Mouse (Mus musculus): ENCODE results near the gene B230118H07Rik. TPM values are rescaled to one million over a fixed set of nuclear protein-coding genes. Genes with fewer than 3 reads are reported as not detected.

B230118H07Rik gene
- polyA plus RNA-seq, 1 experiment from 2014 or later, result 12.6 TPM

DNA sequence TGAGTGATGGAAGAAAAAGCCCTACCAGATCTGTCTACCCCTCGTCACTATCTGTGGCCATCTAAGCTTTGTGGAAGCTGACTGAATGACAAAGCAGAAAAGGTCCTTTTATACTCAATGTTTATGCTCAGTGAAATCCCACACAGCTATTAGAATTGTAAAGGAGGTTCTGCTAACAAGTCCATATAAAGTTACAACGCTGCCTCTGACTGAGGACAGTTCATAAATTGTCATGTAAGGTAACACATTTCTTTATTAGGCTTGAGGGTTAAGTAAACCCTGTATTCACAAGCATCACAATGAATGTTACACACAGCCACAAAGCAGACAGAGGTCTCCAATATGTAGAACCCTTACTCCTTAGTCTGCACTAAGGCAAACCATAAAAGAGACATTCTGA is 25.3 kb downstream of the B230118H07Rik start:
- Histone ChIP-seq H3K4me1 (ENCODE audit: control insufficient read depth, low read depth, low read length) (no peaks in the 10 kb centered on the region; the same call in 1 of the 2 replicates), H3K27me3 (ENCODE audit: control insufficient read depth, insufficient read depth, low read depth, low read length) (no peaks in the 10 kb centered on the region), H3K36me3 (ENCODE audit: control insufficient read depth, insufficient read depth) (no peaks in the 10 kb centered on the region), H3K27ac (ENCODE audit: low read length) (no peak overlapping the region), H3K4me2 (ENCODE audit: low read depth, low read length) (no peak overlapping the region), H3K9ac (ENCODE audit: low read depth, low read length) (no peak overlapping the region), H3K9me3 (replicated peaks; ENCODE audit: control insufficient read depth, low read length) (no peaks in the 10 kb centered on the region), H3K4me3 (ENCODE audit: low read depth, low read length) (no peak overlapping the region)
- 44% methylated on average over 2 of the region's 2 CpGs for WGBS (ENCODE audit: insufficient replicate concordance)
- no peak for ATAC-seq (ENCODE audit: low read depth)

DNA sequence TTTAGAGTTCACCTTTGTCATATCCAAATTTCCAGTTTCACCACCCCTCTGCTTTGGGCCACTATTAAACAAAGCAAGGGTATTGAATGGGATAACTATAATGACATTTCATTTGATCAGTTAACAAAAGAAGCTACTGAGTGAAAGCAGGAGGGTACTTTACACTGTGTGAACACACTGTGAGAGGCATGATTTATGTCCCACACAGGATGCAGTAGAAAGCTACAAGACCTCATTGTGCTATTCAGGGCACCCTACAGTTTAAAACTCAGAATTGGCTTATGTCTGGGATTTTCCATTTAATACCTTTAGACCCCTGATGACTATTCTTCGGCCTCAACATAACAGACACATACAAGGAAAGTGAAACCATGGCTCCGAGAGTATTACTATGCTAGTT is 26.3 kb downstream of the B230118H07Rik start:
- H3K27ac ChIP-seq (ENCODE audit: low read length), result no peak overlapping the region
- WGBS (ENCODE audit: insufficient replicate concordance), result 61% methylated on average over 2 of the region's 2 CpGs
- H3K4me2 ChIP-seq (ENCODE audit: low read depth, low read length), result no peak overlapping the region
- H3K4me3 ChIP-seq (ENCODE audit: low read depth, low read length), result no peak overlapping the region
- no peaks in the 10 kb centered on the region for H3K36me3 ChIP-seq (ENCODE audit: control insufficient read depth, insufficient read depth)
- H3K9me3 ChIP-seq (replicated peaks; ENCODE audit: control insufficient read depth, low read length), result no peaks in the 10 kb centered on the region
- H3K4me1 ChIP-seq (ENCODE audit: control insufficient read depth, low read depth, low read length), result no peaks in the 10 kb centered on the region
- H3K27me3 ChIP-seq (ENCODE audit: control insufficient read depth, insufficient read depth, low read depth, low read length), result no peaks in the 10 kb centered on the region
- no peak overlapping the region for H3K9ac ChIP-seq (ENCODE audit: low read depth, low read length)
- ATAC-seq (ENCODE audit: low read depth), result no peak

DNA sequence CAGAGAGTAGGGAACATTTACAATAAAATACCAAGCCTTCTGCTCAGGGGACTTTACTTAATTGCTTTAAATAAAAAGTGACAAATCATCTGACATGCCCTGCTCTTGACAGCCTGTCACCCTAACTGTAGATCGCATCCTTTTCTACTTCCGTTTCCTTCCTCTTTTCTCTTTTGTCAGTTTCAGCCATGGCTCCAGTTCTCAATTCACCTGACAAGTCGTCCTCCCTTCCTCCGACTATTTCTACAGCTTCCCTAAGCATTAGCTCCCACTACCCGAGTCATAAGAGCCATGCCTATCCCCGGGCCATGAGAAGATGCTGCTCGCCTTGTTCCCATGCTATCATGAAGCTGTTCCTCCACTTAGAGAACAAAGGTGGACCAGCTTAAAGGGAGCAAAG is 27.7 kb downstream of the B230118H07Rik start:
- H3K4me1 ChIP-seq (ENCODE audit: control insufficient read depth, low read depth, low read length), result no peaks in the 10 kb centered on the region
- no peaks in the 10 kb centered on the region for H3K36me3 ChIP-seq (ENCODE audit: control insufficient read depth, insufficient read depth)
- 25% methylated on average over 7 of the region's 7 CpGs for WGBS (ENCODE audit: insufficient replicate concordance)
- ATAC-seq (ENCODE audit: low read depth), result no peak
- no peaks in the 10 kb centered on the region for H3K9me3 ChIP-seq (replicated peaks; ENCODE audit: control insufficient read depth, low read length)
- H3K4me3 ChIP-seq (ENCODE audit: low read depth, low read length), result no peak overlapping the region
- no peak overlapping the region for H3K9ac ChIP-seq (ENCODE audit: low read depth, low read length)
- no peak overlapping the region for H3K4me2 ChIP-seq (ENCODE audit: low read depth, low read length)
- H3K27me3 ChIP-seq (ENCODE audit: control insufficient read depth, insufficient read depth, low read depth, low read length), result no peaks in the 10 kb centered on the region
- no peak overlapping the region for H3K27ac ChIP-seq (ENCODE audit: low read length)

DNA sequence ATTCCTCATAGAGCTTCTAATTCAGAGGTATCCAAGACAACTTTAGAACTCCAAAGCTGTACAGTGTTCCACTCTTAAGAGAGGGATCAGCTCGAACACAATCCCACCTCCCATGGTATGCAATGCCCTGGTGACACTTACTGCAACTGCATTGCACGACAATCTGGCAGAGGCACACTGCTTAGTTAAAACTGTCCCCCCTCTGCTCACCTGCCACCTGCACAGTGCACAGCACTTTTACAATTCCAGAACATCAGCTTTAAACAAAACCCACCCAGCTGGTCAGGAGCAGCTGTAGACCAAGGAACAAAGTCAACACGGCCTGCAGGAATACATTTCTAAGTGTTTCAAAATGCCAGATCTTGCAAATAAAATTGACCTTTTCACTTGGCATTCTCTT is 28.4 kb downstream of the B230118H07Rik start:
- Histone ChIP-seq H3K36me3 (ENCODE audit: control insufficient read depth, insufficient read depth) (no peaks in the 10 kb centered on the region), H3K4me1 (ENCODE audit: control insufficient read depth, low read depth, low read length) (no peaks in the 10 kb centered on the region), H3K27me3 (ENCODE audit: control insufficient read depth, insufficient read depth, low read depth, low read length) (no peaks in the 10 kb centered on the region), H3K4me3 (ENCODE audit: low read depth, low read length) (no peak overlapping the region), H3K9ac (ENCODE audit: low read depth, low read length) (no peak overlapping the region), H3K4me2 (ENCODE audit: low read depth, low read length) (no peak overlapping the region), H3K27ac (ENCODE audit: low read length) (no peak overlapping the region), H3K9me3 (replicated peaks; ENCODE audit: control insufficient read depth, low read length) (no peaks in the 10 kb centered on the region)
- no peak for ATAC-seq (ENCODE audit: low read depth)
- WGBS (ENCODE audit: insufficient replicate concordance), result 45% methylated on average over 3 of the region's 3 CpGs

DNA sequence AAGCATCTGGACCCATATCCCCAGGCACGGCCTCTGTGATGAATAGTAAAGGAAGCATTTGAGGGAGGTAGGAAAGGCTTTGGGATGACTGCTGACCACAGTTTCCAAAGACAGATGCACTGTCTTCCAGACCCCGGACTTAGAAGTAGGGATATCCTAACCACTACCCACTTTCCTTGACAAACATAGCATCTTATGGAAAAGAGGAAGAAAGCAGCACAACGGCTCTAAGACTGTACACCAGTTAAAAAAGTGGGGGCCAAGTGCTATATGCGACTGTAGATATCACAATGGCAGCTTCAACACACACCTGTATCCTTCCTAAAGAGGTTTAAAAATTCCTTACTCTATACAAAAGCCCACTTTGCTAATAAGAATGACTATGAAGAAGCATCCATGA is 31.0 kb downstream of the B230118H07Rik start:
- no peaks in the 10 kb centered on the region for H3K4me1 ChIP-seq (ENCODE audit: control insufficient read depth, low read depth, low read length)
- no peak overlapping the region for H3K9ac ChIP-seq (ENCODE audit: low read depth, low read length)
- H3K9me3 ChIP-seq (replicated peaks; ENCODE audit: control insufficient read depth, low read length), result no peaks in the 10 kb centered on the region
- H3K27me3 ChIP-seq (ENCODE audit: control insufficient read depth, insufficient read depth, low read depth, low read length), result no peaks in the 10 kb centered on the region
- H3K4me3 ChIP-seq (ENCODE audit: low read depth, low read length), result no peak overlapping the region
- WGBS (ENCODE audit: insufficient replicate concordance), result 42% methylated on average over 4 of the region's 4 CpGs
- H3K27ac ChIP-seq (ENCODE audit: low read length), result no peak overlapping the region
- H3K4me2 ChIP-seq (ENCODE audit: low read depth, low read length), result no peak overlapping the region
- H3K36me3 ChIP-seq (ENCODE audit: control insufficient read depth, insufficient read depth), result no peaks in the 10 kb centered on the region
- ATAC-seq (ENCODE audit: low read depth), result no peak

DNA sequence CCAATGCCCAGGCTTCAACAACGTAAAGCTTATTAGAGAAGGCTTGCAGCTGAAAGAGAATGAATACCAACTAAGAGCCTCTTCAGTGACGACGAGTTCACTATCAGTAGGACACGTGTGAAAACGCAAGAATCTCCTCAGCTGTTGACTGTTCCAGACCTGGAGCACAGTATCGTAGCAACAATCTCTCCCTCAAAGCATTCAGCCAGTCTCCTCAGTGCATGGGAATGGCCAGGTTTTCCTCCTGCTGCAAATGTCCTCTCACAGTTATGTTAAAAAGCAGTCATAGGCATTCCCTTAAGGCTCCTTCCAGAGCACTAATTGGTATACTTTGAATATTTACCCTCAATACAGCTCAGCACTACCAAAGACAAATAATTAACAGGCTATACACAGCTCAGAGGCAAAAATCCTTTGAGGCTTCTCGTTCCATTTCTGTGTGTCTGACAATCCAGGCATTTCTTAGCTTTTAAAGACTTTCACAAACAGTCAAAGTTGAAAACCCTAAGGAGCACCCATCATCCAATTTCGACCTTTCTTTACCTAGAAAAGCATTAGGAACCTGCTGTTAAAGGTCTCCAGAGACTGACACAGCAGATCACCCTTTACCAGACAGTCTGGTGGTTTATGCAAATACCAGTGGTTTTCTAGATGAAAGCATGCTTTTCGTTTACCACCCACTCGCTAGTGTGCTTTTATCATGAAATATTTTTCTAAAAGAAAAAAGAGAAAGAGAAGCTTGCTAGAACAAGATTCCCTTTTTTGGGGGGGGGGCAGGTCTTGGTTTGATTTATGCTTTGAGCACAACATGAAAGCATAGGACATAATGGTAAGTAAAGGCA is 33.6 kb downstream of the B230118H07Rik start:
- Histone ChIP-seq H3K4me3 (ENCODE audit: low read depth, low read length) (no peak overlapping the region), H3K4me2 (ENCODE audit: low read depth, low read length) (no peak overlapping the region), H3K9ac (ENCODE audit: low read depth, low read length) (no peak overlapping the region), H3K27ac (ENCODE audit: low read length) (no peak overlapping the region), H3K4me1 (ENCODE audit: control insufficient read depth, low read depth, low read length) (no peaks in the 10 kb centered on the region), H3K27me3 (ENCODE audit: control insufficient read depth, insufficient read depth, low read depth, low read length) (no peaks in the 10 kb centered on the region), H3K36me3 (ENCODE audit: control insufficient read depth, insufficient read depth) (no peaks in the 10 kb centered on the region), H3K9me3 (replicated peaks; ENCODE audit: control insufficient read depth, low read length) (no peaks in the 10 kb centered on the region)
- WGBS (ENCODE audit: insufficient replicate concordance), result 48% methylated on average over 10 of the region's 10 CpGs
- no peak for ATAC-seq (ENCODE audit: low read depth)

DNA sequence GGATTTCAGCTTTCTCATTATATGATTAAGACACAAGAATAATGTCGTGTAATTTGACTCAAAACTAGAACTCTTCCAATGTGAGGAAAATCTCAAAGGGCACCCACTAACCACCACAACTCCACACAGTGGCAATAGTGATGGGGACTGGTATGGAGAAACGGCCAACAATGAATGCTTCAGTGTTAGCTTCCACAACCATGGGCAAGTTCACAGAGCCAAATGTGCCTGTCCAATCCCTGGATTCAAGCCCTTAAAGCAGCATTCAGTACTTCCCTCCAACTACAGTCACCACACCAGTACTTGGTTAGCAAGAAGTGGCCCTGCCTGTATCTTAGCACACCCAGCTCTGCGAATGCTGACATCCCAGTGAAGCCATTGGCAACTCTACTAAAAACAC is 38.5 kb downstream of the B230118H07Rik start:
- no peak overlapping the region for H3K27ac ChIP-seq (ENCODE audit: low read length)
- no peak overlapping the region for H3K4me2 ChIP-seq (ENCODE audit: low read depth, low read length)
- H3K36me3 ChIP-seq (ENCODE audit: control insufficient read depth, insufficient read depth), result no peaks in the 10 kb centered on the region
- H3K9me3 ChIP-seq (replicated peaks; ENCODE audit: control insufficient read depth, low read length), result no peaks in the 10 kb centered on the region
- H3K9ac ChIP-seq (ENCODE audit: low read depth, low read length), result no peak overlapping the region
- no peaks in the 10 kb centered on the region for H3K27me3 ChIP-seq (ENCODE audit: control insufficient read depth, insufficient read depth, low read depth, low read length)
- ATAC-seq (ENCODE audit: low read depth), result no peak
- 65% methylated on average over 3 of the region's 3 CpGs for WGBS (ENCODE audit: insufficient replicate concordance)
- no peak overlapping the region for H3K4me3 ChIP-seq (ENCODE audit: low read depth, low read length)
- H3K4me1 ChIP-seq (ENCODE audit: control insufficient read depth, low read depth, low read length), result no peaks in the 10 kb centered on the region

DNA sequence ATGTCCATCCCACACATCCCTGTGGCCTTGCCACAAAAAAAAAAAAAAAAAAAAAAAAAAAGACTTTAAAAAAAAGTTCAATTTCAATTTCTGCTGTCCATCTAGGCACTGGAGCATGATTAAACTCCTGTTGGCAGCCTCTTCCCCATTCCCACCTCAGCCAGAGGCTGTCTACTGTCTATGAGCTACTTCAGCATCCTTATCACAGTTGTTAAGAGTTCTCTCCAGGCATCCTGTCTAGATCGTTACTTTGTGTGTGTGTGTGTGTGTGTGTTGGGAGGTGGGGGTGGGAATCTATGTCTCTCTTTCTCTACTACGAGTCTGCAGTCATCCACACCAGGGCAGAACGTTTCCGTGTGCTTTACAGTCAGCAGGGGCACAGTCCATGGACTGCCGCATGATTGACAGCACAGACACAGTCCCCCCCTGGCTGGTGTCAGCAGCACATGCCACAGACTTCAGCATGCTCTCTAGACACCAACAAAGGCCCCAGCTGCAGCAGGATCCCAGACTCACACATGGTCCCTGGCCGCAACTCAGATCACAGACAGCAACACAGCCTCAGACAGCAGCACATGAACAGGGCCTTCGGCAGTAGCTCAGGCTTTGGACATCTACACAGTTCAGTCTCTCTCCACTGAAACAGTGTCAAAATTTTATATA is 41.0 kb downstream of the B230118H07Rik start:
- no peaks in the 10 kb centered on the region for H3K27me3 ChIP-seq (ENCODE audit: control insufficient read depth, insufficient read depth, low read depth, low read length)
- H3K9ac ChIP-seq (ENCODE audit: low read depth, low read length), result no peak overlapping the region
- no peaks in the 10 kb centered on the region for H3K36me3 ChIP-seq (ENCODE audit: control insufficient read depth, insufficient read depth)
- no peak overlapping the region for H3K4me3 ChIP-seq (ENCODE audit: low read depth, low read length)
- 60% methylated on average over 7 of the region's 7 CpGs for WGBS (ENCODE audit: insufficient replicate concordance)
- H3K4me1 ChIP-seq (ENCODE audit: control insufficient read depth, low read depth, low read length), result no peaks in the 10 kb centered on the region
- no peaks in the 10 kb centered on the region for H3K9me3 ChIP-seq (replicated peaks; ENCODE audit: control insufficient read depth, low read length)
- no peak overlapping the region for H3K27ac ChIP-seq (ENCODE audit: low read length)
- ATAC-seq (ENCODE audit: low read depth), result peak; percentile 24; the same call in 1 of the 2 replicates
- no peak overlapping the region for H3K4me2 ChIP-seq (ENCODE audit: low read depth, low read length)

DNA sequence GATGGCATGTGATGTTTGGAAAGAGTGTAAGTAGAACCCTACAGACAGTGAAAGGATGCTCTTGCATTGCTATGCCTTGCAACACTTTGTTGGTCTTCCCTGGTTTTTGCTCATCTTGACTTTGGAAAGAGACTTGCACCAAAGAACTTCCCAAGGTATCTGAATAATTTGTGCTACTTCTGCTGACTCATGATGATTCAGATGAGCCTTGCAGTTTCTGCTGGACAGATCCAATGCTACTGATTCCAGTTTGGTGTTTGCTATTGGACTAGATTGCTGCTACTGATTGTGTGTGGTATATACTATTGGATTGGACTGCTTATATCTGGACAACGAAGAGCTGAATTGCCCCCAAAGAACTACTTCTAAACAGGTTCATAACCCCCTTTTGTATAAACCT is 46.2 kb downstream of the B230118H07Rik start:
- ATAC-seq (ENCODE audit: low read depth), result no peak
- Histone ChIP-seq H3K4me2 (ENCODE audit: low read depth, low read length) (no peak overlapping the region), H3K4me3 (ENCODE audit: low read depth, low read length) (no peak overlapping the region), H3K36me3 (ENCODE audit: control insufficient read depth, insufficient read depth) (no peaks in the 10 kb centered on the region), H3K4me1 (ENCODE audit: control insufficient read depth, low read depth, low read length) (no peaks in the 10 kb centered on the region), H3K9ac (ENCODE audit: low read depth, low read length) (no peak overlapping the region), H3K9me3 (replicated peaks; ENCODE audit: control insufficient read depth, low read length) (no peaks in the 10 kb centered on the region), H3K27ac (ENCODE audit: low read length) (no peak overlapping the region), H3K27me3 (ENCODE audit: control insufficient read depth, insufficient read depth, low read depth, low read length) (no peaks in the 10 kb centered on the region)
- WGBS (ENCODE audit: insufficient replicate concordance), result 51% methylated on average over 1 of the region's 1 CpGs
